Mouse (Mus musculus) ovary, postnatal 36 days (tissue): ENCODE measurements around the gene Gm765.

Experiments
- DNase-seq: peaks from one replicate; pipeline ENCODE4 v3.0.0; 2022; ENCODE audit warnings: low spot score, mixed read lengths

Gm765 gene

DNA sequence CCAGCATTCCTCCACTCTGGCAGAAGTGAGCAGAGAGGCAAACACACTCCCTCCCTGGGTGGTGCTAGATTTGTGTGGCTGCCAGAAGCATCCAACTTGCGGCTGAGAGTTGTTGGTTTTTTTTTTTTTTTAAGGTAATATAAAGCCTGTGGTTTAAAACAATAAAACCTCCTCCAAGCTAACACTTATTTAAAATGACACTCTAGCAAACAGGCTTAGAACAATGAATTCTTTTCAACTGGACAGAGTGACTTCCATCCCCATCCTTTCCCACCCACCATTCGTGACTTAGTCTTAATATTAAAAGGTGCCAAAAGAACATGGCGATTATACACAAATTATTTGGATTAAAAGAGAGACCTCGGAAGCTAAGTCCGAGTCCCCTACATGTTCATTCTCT lies at the start of gene Gm765:
Gm765 (minus strand) TSS at position 101 of the 400 bp plus-strand sequence.
- no peak for DNase-seq

DNA sequence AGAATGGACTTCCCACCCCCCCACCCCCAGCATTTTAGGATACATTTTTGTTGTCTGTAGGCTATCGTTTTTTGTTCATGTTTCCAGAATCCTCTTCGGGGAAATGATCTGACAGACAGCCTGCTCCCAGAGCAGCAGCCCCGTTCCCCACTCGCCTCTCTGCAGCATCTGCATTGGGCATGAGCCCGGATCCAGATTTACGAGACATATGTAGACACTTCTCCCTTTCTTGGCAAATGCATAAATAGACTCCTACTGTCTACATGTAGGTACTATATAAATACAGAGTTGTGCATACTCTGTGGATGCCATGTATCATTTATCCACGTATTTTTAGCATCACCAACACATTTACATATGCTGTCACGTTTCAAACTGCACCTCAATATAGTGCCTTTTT lies 42.9 kb upstream of the Gm765 start:
- no peak for DNase-seq

DNA sequence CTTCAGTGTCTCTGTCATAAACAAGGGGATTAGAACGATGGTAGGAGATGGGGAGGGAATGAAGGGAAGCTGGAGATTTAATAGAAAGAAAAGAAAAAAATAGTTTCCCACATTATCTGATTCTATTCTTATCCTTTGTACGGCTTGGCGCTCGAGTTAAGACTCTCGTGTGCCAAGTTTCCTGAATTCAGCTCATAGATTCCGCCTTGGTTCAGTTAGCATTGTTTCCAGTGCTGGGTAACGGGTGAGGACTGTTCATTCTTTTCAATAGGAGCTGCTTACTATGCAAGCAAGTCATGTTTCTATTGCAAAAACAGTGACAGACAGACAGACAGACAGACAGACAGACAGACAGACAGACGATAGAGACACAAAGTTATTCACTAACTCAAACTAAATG lies 41.9 kb upstream of the Gm765 start:
- DNase-seq: no peak

DNA sequence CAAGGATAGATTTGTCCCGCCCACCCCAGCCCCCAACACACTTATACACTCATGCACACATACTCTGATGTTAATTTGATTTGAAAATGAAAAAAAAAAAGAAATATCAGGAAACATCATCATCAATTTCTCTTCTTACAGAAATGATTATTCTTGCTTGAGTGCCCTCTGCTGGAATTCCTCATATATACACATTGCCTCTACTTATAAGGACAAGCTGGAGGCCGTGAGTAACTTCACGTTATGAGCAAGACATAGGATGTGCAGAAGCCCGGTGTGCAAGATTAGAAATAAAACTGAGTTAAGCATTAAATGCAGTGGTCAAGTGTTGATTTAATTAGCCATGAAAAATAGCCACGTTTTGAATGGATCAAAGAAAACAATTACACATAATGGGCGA lies 40.9 kb upstream of the Gm765 start:
- DNase-seq: no peak

DNA sequence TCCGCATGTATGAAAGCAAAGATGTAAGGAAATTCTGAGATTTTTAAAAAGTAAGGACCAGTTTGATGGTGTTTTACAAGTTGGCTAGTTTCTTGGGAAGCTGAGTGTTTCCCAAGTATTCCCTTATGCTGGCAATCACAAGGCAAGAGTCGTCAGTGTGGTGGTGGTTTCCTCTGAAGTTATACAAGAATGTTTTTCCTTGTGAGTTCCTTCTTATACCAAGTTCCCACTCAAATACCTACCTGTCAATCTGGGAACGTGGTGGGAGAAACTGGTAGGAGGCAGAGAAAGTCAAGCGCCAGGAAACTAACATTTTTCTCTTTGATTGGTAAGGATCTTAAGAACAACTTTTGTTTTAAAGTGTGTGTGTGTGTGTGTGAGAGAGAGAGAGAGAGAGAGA lies 23.6 kb upstream of the Gm765 start:
- no peak for DNase-seq

DNA sequence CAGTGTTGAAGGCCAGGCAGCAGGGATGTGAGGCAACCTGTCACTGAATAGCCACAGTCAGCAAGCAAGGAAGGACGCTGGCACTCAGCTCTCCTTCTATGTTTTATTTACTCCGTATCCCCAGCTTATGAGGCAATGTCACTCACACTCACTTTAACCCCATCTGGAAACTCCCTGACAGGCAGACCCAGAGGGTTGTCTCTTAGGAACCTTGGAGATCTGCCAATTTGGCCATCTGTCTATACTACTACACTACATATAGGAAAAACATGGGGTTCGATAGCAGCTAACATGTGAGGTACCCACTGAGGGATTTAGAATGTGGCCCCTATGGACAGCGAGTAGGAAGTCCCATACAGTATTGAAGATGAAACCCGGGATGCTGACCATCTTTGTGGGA lies 12.7 kb upstream of the Gm765 start:
- DNase-seq: no peak

DNA sequence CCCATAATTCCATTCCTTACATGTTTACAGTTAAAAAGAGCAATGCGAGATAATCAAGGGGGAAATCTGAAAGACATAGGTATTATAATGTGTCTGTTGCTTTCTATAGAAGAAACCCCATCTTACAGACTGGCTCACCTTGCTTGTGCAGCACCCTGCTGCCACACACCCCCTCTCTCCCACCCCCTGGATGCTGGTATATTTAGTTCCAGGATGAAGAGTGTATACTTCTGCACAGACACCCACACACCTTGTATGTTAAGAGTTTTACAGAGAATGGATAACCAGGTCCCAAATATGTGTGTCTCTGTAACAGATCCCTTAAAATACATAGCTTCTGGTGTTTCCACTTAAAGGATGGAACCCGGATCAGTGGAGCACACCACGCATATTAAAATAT lies 10.7 kb upstream of the Gm765 start:
- DNase-seq: no peak

DNA sequence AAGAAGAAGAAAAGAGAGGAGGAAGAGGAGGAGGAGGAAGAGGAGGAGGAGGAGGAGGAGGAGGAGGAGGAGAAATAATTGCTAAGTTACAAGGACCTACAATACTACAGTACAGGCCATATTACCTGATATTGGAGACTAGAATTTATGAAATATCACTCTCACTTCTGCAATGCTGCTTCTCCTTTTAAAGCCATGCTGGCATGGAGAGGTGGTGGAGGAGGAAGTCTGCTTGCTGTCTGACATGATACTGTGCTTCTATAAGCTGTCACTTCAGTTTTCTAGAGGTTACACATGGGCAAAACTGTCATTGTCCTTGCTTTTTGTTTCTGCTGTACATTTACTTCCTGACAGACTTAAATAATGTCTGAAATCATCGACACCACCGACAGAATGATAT lies 9.8 kb downstream of the Gm765 start:
- no peak for DNase-seq

DNA sequence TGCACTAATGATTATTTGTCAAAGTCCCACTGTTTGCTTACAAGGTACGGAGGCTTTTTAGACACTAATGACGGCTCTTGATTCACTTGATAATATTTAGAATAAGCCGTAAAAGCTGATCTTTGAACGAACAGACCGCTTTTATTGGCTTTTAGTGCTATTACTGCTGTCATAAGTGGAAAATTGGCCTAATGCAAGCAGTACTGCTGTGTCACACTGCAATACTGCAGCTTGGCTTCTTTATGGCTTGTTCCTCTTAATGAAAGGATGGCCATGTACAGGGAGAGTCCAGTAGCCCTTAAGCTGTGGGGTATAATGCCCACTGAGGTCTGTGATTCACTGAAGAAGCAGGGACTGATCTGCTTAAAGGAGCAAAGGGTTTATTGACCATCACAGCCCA lies 30.9 kb downstream of the Gm765 start:
- no peak for DNase-seq

DNA sequence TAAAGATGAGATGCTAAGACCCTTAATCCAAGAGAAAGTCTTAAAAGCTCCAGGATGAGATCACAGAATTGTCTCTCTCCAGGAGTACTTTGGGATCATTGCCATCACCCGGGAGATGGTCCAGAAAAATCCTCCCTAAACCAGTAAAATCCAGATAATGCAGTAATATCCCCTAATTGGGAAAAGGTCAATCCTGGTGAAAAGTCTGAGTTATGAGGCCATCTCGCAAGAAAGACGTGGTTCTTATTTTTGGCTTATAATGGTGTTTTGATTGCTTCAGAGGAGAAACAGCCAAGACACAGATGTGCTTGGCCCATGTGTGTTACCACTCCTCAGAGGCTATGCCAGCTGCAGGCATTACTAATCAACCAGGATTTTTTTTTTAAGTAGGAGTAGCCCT lies 34.9 kb downstream of the Gm765 start:
- peak; percentile 13 for DNase-seq

DNA sequence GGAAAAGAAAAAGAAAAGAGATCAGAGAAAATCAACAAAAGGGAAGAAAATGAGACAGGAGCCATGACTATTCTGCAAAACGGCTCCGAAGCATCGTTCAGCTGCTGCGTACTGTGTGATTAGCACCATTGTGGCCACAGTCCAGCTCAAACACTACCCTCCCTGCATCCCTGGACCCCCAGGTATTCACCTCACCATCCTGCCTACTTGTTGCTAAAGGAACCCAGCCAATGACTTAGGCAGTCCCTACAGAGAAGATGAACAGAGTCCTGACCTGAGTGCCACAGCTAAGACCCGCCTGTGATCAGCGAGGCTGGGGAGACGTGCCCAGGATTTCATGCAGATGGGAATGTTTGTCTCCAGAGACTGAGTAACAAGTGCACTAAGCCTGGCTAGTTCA lies 35.4 kb downstream of the Gm765 start:
- no peak for DNase-seq

DNA sequence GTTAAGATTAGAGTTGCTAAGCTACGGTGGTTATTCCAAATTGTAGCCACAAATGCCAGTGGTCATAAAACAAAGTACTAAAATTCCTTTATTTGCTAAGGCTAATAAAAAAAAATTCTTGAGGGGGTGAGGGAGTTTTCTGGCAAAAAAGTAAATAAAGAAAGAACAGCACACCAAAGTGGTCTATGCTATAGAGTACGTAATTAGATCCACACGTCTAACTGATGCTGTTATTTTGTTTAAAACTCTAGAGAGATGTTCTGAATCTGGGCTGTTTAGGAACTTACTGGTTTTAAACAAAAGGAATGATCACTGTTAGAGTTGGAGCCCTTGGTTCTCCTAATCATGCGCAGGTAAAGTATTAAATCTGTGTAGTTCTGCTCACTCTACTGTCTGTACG lies 50.5 kb downstream of the Gm765 start:
- no peak for DNase-seq

DNA sequence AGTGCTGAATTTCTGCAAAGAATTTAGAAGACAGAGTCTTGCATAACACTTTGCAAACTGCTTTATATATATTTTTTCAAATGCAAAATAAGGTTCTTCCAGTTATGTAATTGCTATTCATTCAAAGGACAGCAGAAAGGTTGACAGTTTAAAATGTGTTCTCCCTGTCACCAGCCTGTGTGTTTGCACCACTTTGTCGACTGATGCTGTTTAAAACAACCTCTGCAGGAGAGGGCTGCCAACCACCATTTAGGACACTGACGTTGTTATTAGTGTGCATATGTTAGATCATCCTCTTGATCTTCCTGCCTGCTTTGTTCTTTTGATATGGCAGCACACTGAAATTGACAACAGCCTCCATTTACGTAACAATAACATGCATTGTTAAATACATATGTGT lies 54.2 kb downstream of the Gm765 start:
- DNase-seq: no peak

DNA sequence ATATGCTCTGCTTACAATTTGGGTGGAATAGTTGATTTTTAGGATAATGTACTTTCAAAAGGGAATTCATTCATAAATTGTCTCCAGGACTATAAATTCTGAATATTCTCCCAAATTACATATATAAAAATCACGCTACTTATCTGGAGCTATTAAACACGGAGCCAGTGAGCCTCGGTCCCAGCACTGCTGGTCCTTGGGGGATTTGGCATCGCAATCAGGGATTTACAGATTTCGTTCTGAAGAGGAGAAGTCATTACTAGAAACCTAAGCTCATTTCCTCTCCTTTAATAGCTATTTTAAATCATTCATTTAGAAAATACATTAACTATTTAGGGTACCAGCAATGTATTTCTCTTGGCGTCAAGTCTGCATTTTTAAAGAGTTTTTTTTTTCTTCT lies 55.0 kb downstream of the Gm765 start:
- no peak for DNase-seq

DNA sequence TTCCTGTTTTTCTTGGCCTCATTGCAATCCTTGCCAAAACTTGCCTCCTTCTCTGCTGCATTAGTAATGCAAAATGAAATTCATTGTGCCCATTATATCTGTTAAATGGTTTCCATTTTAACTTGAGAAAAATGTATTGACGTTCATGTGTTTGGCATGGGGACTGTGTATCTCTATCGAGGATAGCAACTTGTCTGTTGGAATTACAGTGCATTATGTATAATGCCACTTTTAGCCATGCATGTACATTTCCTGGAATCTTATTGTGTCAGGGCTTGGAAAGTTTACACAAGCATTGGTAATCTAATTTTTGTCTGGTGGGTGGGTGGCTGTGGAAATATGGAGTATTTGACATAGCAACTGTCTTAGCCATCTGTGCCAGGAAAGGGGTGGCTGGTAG lies 57.4 kb downstream of the Gm765 start:
- no peak for DNase-seq

DNA sequence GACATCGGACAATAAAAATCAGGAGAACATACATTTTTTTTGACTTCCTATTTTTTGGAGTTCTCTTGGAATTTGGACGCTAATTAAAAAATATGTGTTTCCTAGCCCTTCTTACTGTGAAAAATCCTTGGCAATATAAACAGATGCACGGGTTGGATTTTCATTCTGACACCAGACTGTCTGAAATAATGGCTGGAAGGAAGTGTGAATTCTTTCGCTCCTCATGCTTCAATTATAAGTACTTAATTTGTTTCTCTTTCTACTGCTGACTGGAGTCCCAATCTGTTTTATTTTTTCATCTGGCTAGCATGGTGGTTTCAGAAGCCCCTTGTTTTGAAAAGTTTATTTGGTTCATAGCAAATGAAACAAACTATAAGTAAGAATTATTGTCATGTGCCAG lies 59.8 kb downstream of the Gm765 start:
- no peak for DNase-seq

DNA sequence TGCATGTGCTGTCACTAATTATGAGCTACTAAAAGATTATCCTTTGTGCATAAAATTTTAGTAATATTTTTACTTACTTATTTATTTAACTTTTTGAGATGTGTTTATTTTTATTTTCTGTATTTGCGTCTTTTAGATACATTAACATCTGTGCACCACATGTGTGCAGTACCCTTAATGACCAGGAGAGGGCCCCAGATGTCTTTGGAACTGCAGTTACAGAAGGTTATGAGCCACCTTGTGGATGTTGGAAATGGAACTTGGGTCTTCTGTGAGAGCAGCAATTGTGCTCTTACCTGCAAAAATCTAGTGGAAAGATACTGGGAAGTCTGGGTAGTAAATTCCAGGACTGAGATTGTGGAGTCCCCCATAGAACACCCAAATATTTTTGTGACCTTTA lies 71.0 kb downstream of the Gm765 start:
- DNase-seq: peak; percentile 36

DNA sequence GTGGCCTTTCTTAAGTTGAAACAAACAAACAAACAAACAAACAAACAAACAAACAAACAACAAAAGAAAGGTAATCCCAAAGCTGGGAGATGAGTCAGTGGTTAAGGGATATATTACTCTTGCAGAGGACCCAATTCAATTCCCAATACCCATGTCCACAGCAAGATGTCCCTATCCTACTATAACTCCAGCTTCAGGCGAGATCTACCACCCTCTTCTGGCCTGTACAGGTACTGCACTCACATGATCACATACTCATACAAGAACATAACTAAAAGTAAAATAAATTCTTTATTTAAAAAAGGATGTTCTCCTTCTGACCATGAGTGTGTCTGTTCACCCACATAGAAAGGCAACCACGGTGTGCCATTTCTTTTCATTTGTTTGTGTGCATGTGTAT lies 79.6 kb downstream of the Gm765 start:
- no peak for DNase-seq

DNA sequence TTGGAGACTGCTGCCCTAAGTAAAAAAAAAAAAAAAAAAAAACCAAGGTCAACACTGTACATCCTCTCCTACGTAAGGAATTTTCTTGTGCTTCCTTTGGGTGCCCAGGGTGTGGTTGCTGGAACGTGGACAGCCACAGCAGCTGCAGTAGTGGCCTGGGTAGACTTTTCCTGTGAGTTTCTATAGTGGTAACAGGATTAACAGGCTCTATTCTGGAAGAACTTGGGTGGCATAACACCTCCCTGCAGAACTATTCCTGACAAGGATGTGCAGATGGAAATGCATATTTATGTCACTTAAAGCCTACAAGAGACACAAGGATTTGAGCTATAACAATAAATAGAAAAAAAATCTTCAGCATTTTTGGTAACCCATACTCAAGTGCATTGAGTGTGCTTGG lies 83.5 kb downstream of the Gm765 start:
- DNase-seq: no peak

DNA sequence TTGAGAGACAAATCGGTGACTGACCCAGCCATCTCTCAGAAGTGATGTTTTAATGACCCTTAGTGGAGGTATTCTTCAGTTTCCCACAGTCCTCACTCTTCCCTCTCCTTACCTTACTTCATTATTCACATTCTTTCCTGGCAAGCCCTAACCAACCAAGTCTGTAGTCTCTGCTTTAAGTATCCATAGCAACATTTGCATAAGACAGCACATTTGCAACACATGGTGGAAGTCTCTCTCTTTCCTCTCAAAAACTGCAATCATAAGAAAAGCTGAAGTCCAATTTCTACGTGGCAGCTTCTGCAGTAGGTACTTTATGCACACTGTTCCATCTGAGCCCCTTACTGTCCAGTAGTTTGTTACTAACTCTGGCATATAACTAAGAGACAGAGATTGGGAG lies 96.1 kb downstream of the Gm765 start:
- no peak for DNase-seq

DNA sequence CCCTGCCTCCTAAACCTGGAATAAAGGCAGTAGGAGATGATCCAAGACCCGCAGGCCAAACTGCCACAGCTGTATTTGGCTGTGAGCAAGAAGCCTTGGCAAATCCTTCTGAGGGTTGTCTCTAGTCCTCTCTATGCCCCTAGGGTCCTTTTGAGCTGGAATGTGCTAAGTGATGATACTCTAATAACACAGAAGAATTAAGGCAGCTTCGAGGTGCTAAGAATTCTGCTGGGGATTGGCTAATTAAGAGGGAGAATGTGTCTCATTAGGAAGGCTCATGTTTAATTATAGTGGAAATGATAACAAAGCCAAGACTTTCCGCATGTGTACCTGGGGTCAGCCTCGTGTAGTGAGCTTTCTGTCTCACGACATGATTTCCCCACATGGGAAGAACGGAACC lies 99.4 kb downstream of the Gm765 start:
- no peak for DNase-seq

DNA sequence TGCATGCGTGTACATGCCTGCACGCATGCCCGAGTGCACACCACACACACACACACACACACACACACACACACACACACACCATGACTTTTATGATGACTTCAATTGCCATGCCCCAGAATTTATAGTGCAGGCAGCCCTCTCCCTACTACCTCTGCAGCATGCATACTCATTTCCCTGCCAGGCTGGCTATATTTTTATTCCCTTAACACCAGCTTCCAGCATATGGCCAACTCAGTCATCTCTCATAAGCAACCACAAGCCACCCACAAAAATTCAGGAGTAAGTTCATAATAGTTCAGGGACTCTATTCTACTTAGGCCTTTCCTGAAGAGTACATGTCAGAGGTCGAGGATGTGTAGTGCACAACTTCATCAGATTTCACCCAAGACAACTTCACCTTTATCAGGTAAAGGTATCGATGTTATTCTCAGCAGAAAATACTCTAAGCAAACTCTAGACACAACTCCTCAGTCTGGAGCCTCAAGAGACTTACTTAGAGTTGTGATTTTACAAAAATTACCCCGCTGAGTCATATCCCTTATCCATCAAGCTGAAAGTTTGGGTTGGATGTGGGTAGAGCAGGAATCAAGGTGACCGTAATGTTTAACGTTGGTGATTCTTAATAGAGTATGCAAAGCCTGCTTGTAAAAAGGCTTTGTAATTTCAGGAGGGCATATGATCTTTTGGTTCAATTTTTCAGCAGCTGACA lies 101.8 kb downstream of the Gm765 start:
- DNase-seq: no peak

DNA sequence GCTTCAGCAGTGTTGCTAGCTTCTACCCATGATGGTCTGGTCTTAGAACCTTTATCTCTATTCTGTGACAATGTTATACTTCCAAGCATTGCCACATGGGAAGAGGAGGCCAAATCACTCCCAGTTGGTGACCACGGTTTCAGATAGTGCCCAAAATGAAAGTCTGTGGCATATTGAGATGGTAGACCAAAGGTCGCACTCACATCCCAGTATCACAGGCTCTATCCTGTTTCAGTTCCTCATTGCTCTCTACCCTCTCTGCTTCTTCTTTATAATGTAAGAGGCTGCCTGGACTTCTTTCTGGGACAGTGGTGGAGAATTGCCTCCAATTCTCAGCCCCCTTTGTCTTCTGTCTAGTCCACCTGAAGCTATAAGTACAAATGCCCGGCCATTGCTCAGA lies 108.5 kb downstream of the Gm765 start:
- DNase-seq: no peak

DNA sequence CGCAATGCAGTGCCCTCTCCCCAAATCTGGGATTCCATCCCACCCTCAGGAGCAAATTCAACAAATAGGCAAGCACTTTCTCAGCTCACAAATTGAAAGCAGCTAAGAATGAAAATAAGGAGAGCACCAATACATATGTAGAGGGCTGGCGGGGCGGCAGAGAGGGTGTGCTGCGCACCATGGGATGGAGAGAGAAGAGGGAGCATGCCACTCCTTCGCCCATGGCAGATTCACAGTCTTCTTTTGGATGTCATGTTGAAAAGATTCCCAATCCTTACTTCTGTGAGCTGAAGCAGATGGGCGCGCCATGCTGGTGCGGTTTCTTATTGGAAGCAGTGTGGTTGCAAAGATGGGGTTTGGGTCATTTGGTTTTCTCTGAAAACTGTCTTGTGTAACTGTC lies 118.6 kb downstream of the Gm765 start:
- DNase-seq: no peak

DNA sequence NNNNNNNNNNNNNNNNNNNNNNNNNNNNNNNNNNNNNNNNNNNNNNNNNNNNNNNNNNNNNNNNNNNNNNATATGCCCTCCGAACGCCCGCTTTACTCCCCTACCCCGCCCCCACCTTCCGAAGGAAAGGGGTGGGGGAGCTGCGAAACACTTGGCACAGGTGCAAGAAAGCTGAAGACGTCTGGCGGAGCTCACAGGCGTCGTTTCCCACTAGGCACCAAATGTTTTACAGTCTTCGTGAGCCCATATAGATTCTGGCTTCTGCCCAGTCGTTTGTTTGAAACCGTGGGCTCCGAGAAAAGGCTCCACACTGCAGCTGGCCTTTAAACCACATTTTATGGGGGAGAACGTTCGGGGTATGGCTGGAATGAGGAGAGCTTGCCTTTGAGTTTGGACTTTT lies 120.6 kb downstream of the Gm765 start:
- DNase-seq: no peak
